ENCODE assay signal across 7 mouse cellular contexts in genomic region chr7:16295321-16295900, GRCm38 (mm10). TPM values are rescaled to one million over a fixed set of nuclear protein-coding genes. Genes with fewer than 3 reads are reported as not detected.
DNase-seq lines count a peak whose midpoint lies in the region; ATAC-seq and TF ChIP-seq lines count a peak whose summit lies in the region.

No protein-coding gene starts in this region.

- intact Hi-C loops in left cerebral cortex, postnatal 14 days (cut with DNase I) = loop anchor here (2.0 to 10.0 kb wide), 4 partner anchors 19 to 319 kb away; partner anchors contain the start of gene Arhgap35

- H3K4me1 ChIP-seq in cortical plate, adult 2 months (ENCODE audit: control insufficient read depth, insufficient read depth, low read length) = peaks cover 7% of the 10 kb centered on the region
- H3K4me1 ChIP-seq in hindbrain, postnatal 0 days (ENCODE audit: insufficient read depth, low read length) = peaks cover 7% of the 10 kb centered on the region; the same call in 1 of the 2 replicates

- no peaks in the 10 kb centered on the region for H3K9me3 ChIP-seq in hindbrain, postnatal 0 days (ENCODE audit: low read length)

- TF ChIP-seq CTCF in cortical plate, adult 2 months (IDR thresholded peaks at IDR 0.05; ENCODE audit: extremely low read depth, insufficient read depth, low read length) = no peak
- TF ChIP-seq CTCF in hindbrain, postnatal 0 days (IDR thresholded peaks at IDR 0.05; ENCODE audit: low read depth) = no peak

- WGBS in hindbrain, postnatal 0 days = 2% methylated on average over 40 of the region's 41 CpGs

- H3K9ac ChIP-seq in hindbrain, postnatal 0 days (replicated peaks; ENCODE audit: low read length) = peak overlapping the region; percentile 37; the same call in 1 of the 2 replicates

- no peak; the same call in 1 of the 2 replicates for TF ChIP-seq POLR2A in cortical plate, adult 2 months (IDR thresholded peaks at IDR 0.05; ENCODE audit: extremely low read depth, insufficient read depth, low read length)

- H3K36me3 ChIP-seq in hindbrain, postnatal 0 days (ENCODE audit: insufficient read depth, low read length) = no peaks in the 10 kb centered on the region

- no peaks in the 10 kb centered on the region for H3K27me3 ChIP-seq in hindbrain, postnatal 0 days (ENCODE audit: insufficient read depth, low read length)

- peak overlapping the region; percentile 61 for H3K4me3 ChIP-seq in cortical plate, adult 2 months (ENCODE audit: insufficient read depth, low read length)
- H3K4me3 ChIP-seq in hindbrain, postnatal 0 days (ENCODE audit: low read length) = peak overlapping the region; percentile 35

- ATAC-seq in hindbrain, postnatal 0 days = peak; percentile 11; the same call in 1 of the 2 replicates
- peak; percentile 50 for ATAC-seq in megakaryocyte progenitor cell, adult 5-6 weeks (replicated peaks; ENCODE audit: poor library complexity)

- peak overlapping the region; percentile 57 for H3K4me2 ChIP-seq in hindbrain, postnatal 0 days (ENCODE audit: low read depth, low read length)

- peak; percentile 71 to 73 for DNase-seq in adrenal gland, adult 18-20 months (ENCODE audit: low spot score in 2 of 2)
- peak; percentile 67 to 82 for DNase-seq in gastrocnemius, adult 8-10 months (ENCODE audit: low spot score in 2 of 2)
- DNase-seq in hindbrain, postnatal 0 days (ENCODE audit: low spot score) = peak; percentile 85
- DNase-seq in left cerebral cortex, postnatal 14 days (ENCODE audit: low spot score in 2 of 2) = peak; percentile 82 to 88
- peak; percentile 81 to 86 for DNase-seq in right cerebral cortex, postnatal 36 days (ENCODE audit: low spot score in 2 of 2)

- H3K27ac ChIP-seq in cortical plate, adult 2 months (ENCODE audit: insufficient read depth, low read length) = peak overlapping the region; percentile 91
- peak overlapping the region; percentile 66 for H3K27ac ChIP-seq in hindbrain, postnatal 0 days

RNA-seq across cellular contexts. Expression of gene Ccdc9, which starts 8.8 kb away (rescaled TPM):
- total RNA-seq in adrenal gland, adult 18-20 months (2021) = 10 to 100 TPM; 52.2 to 59.2 TPM
- polyA plus RNA-seq in cortical plate, adult 2 months (2012; rRNA removed) = 68.9 and 79.1 TPM in 2 replicates
- total RNA-seq in gastrocnemius, adult 8-10 months (2022) = 10 to 100 TPM; 28.4 to 37.4 (median 32.2) TPM
- total RNA-seq in hindbrain, postnatal 0 days (2014; rRNA removed) = 11.8 and 27.9 TPM in 2 replicates
- 13.4 and 14.8 TPM in 2 replicates for polyA plus RNA-seq in hindbrain, postnatal 0 days (2015; fragmentation: Nextera tagmentation; extraction: Ambion mirVana)
- 10 to 100 TPM; 85.2 to 87.3 TPM for total RNA-seq in left cerebral cortex, postnatal 14 days (2021)
- 17.3 and 19.8 TPM in 2 replicates for total RNA-seq in megakaryocyte progenitor cell, adult 5-6 weeks (2015)
- 87.9 and 99.6 TPM in 2 replicates for total RNA-seq in megakaryocyte progenitor cell, adult 5-6 weeks (2017)

RNA-seq across cellular contexts. Expression of gene Bbc3, which starts 12.8 kb away (rescaled TPM):
- total RNA-seq in adrenal gland, adult 18-20 months (2021) = 1 to 10 TPM; 5.2 to 6.0 TPM
- 8.1 and 11.2 TPM in 2 replicates for polyA plus RNA-seq in cortical plate, adult 2 months (2012; rRNA removed)
- total RNA-seq in gastrocnemius, adult 8-10 months (2022) = 1 to 10 TPM; 1.4 to 2.1 (median 1.5) TPM
- total RNA-seq in hindbrain, postnatal 0 days (2014; rRNA removed) = 51.0 and 55.8 TPM in 2 replicates
- polyA plus RNA-seq in hindbrain, postnatal 0 days (2015; fragmentation: Nextera tagmentation; extraction: Ambion mirVana) = 32.2 and 33.3 TPM in 2 replicates
- total RNA-seq in left cerebral cortex, postnatal 14 days (2021) = 10 to 100 TPM; 22.3 to 23.0 TPM
- 0.25 and 1.8 TPM in 2 replicates for total RNA-seq in megakaryocyte progenitor cell, adult 5-6 weeks (2015)
- total RNA-seq in megakaryocyte progenitor cell, adult 5-6 weeks (2017) = 0.84 and 1.2 TPM in 2 replicates

RNA-seq across cellular contexts. Expression of gene Inafm1, which starts 22.0 kb away (rescaled TPM):
- total RNA-seq in adrenal gland, adult 18-20 months (2021) = 10 to 100 TPM; 21.1 to 21.8 TPM
- 49.8 and 53.2 TPM in 2 replicates for polyA plus RNA-seq in cortical plate, adult 2 months (2012; rRNA removed)
- 10 to 100 TPM; 13.6 to 19.4 (median 15.8) TPM for total RNA-seq in gastrocnemius, adult 8-10 months (2022)
- 56.0 and 71.3 TPM in 2 replicates for total RNA-seq in hindbrain, postnatal 0 days (2014; rRNA removed)
- polyA plus RNA-seq in hindbrain, postnatal 0 days (2015; fragmentation: Nextera tagmentation; extraction: Ambion mirVana) = 74.1 and 78.4 TPM in 2 replicates
- total RNA-seq in left cerebral cortex, postnatal 14 days (2021) = 10 to 100 TPM; 30.3 to 30.8 TPM
- 5.0 and 11.3 TPM in 2 replicates for total RNA-seq in megakaryocyte progenitor cell, adult 5-6 weeks (2015)
- 5.2 and 6.8 TPM in 2 replicates for total RNA-seq in megakaryocyte progenitor cell, adult 5-6 weeks (2017)

RNA-seq across cellular contexts. Expression of gene C5ar1, which starts 36.1 kb away (rescaled TPM):
- total RNA-seq in adrenal gland, adult 18-20 months (2021) = 10 to 100 TPM in 1 of 2 experiments, 1 to 10 TPM in 1; 7.0 to 13.1 TPM
- 1.5 and 2.0 TPM in 2 replicates for polyA plus RNA-seq in cortical plate, adult 2 months (2012; rRNA removed)
- total RNA-seq in gastrocnemius, adult 8-10 months (2022) = 1 to 10 TPM in 2 of 4 experiments, under 1 TPM in 2; 0.44 to 1.4 (median 0.92) TPM
- 1.4 and 1.9 TPM in 2 replicates for total RNA-seq in hindbrain, postnatal 0 days (2014; rRNA removed)
- 0.93 and 1.5 TPM in 2 replicates for polyA plus RNA-seq in hindbrain, postnatal 0 days (2015; fragmentation: Nextera tagmentation; extraction: Ambion mirVana)
- total RNA-seq in left cerebral cortex, postnatal 14 days (2021) = 1 to 10 TPM in 1 of 2 experiments, under 1 TPM in 1; 0.70 to 1.7 TPM
- total RNA-seq in megakaryocyte progenitor cell, adult 5-6 weeks (2015) = 2.4 and 4.0 TPM in 2 replicates
- 0.57 and 1.2 TPM in 2 replicates for total RNA-seq in megakaryocyte progenitor cell, adult 5-6 weeks (2017)

RNA-seq across cellular contexts. Expression of gene C5ar2, which starts 51.5 kb away (rescaled TPM):
- under 1 TPM; 0.46 to 0.83 TPM for total RNA-seq in adrenal gland, adult 18-20 months (2021)
- 0.48 and 0.57 TPM in 2 replicates for polyA plus RNA-seq in cortical plate, adult 2 months (2012; rRNA removed)
- total RNA-seq in gastrocnemius, adult 8-10 months (2022) = under 1 TPM; 0.19 to 0.25 (median 0.23) TPM
- total RNA-seq in hindbrain, postnatal 0 days (2014; rRNA removed) = 0.47 TPM in 1 of 2 replicates, not detected in the other
- 0.11 and 0.18 TPM in 2 replicates for polyA plus RNA-seq in hindbrain, postnatal 0 days (2015; fragmentation: Nextera tagmentation; extraction: Ambion mirVana)
- total RNA-seq in left cerebral cortex, postnatal 14 days (2021) = under 1 TPM; 0.51 to 0.59 TPM
- 1.1 and 1.7 TPM in 2 replicates for total RNA-seq in megakaryocyte progenitor cell, adult 5-6 weeks (2015)
- 1.1 and 1.3 TPM in 2 replicates for total RNA-seq in megakaryocyte progenitor cell, adult 5-6 weeks (2017)

Comparison
In these comparisons a context has a peak if more than half of its experiments do, and no peak if none do; other contexts are left out.
1. Peak in every context shown above with its lines: DNase-seq, ATAC-seq, H3K4me3 ChIP-seq and H3K27ac ChIP-seq.